Mouse (Mus musculus) gastrocnemius, adult 8-10 months (tissue): ENCODE results near the gene Ccdc92. TPM values are rescaled to one million over a fixed set of nuclear protein-coding genes. Genes with fewer than 3 reads are reported as not detected.

Experiments used
- total RNA-seq, 4 experiments: library from RNA; stranded (reverse); gene quantifications; 2 replicates each; pipeline ENCODE4 v1.2.4; 2022

Gene Ccdc92
- total RNA-seq, 4 experiments from 2014 or later: 0.24 to 0.51 (median 0.42) TPM

Other genes starting within 250 kb of the Ccdc92 start
- 10 to 100 TPM; 29.1 to 38.6 (median 32.5) TPM for gene Atp6v0a2, start 233.8 kb downstream of the Ccdc92 start, total RNA-seq
- gene Dnah10, start 137.3 kb downstream of the Ccdc92 start, total RNA-seq: under 1 TPM in 3 of 4 experiments, not detected in 1; 0.02 to 0.05 (median 0.02) TPM
- 10 to 100 TPM; 14.6 to 19.9 (median 16.3) TPM for gene Zfp664, start 267 bp upstream of the Ccdc92 start, total RNA-seq
- gene Rflna, start 140.8 kb upstream of the Ccdc92 start, total RNA-seq: under 1 TPM in 1 of 4 experiments, not detected in 3; 0.19 TPM